Comparison of ENCODE assay signal across 8 mouse cellular contexts in genomic region chr7:51861250-51862096, GRCm38 (mm10). TPM values are rescaled to one million over a fixed set of nuclear protein-coding genes. Genes with fewer than 3 reads are reported as not detected.
DNase-seq lines count a peak whose midpoint lies in the region; ATAC-seq and TF ChIP-seq lines count a peak whose summit lies in the region.

Gas2 (plus strand) TSS chr7:51862015.

- TF ChIP-seq CTCF in lung, embryonic 14.5 days (IDR thresholded peaks at IDR 0.05; ENCODE audit: low read depth), result no peak

- ATAC-seq in lung, embryonic 14.5 days (ENCODE audit: insufficient read depth), result peak; percentile 91
- peak; percentile 36 for ATAC-seq in neutrophil, adult 5-6 weeks (ENCODE audit: extremely low read depth, insufficient number of reproducible peaks, low FRiP score, poor library complexity, severe bottlenecking)

- H3K9ac ChIP-seq in lung, embryonic 14.5 days, result peak within 1 kb of the TSS; percentile 84

- peaks cover 9% of the 10 kb centered on the region; the same call in 1 of the 2 replicates for H3K36me3 ChIP-seq in lung, embryonic 14.5 days (ENCODE audit: insufficient read depth)

- peak; percentile 7 for DNase-seq in MN1 (ENCODE audit: low spot score)
- peak; percentile 90 for DNase-seq in cerebellum, adult 8-10 months
- DNase-seq in forelimb bud, embryonic 11.5 days (ENCODE audit: low read depth, low spot score), result peak; percentile 86
- DNase-seq in heart, postnatal 4 days, result peak; percentile 91
- peak; percentile 74 to 89 for DNase-seq in layer of hippocampus, adult 8-10 months (ENCODE audit: low spot score in 2 of 2)
- peak; percentile 93 for DNase-seq in lung, embryonic 14.5 days
- peak; percentile 90 for DNase-seq in testis, postnatal 14 days (ENCODE audit: low spot score)

- no peaks in the 10 kb centered on the region for H3K27me3 ChIP-seq in lung, embryonic 14.5 days (ENCODE audit: insufficient read depth, low read length)

- peak within 1 kb of the TSS; percentile 71 for H3K4me3 ChIP-seq in lung, embryonic 14.5 days (ENCODE audit: low read depth, low read length)

- WGBS in lung, embryonic 14.5 days, result 12% methylated on average over 74 of the region's 105 CpGs

- H3K4me2 ChIP-seq in lung, embryonic 14.5 days, result peak within 1 kb of the TSS; percentile 65

- no peaks in the 10 kb centered on the region for H3K9me3 ChIP-seq in lung, embryonic 14.5 days (ENCODE audit: low read depth, low read length)

- peaks cover 3% of the 10 kb centered on the region; the same call in 1 of the 2 replicates for H3K4me1 ChIP-seq in lung, embryonic 14.5 days (ENCODE audit: insufficient read depth)

- peak within 1 kb of the TSS; percentile 98 for H3K27ac ChIP-seq in lung, embryonic 14.5 days (ENCODE audit: low read depth)

RNA-seq across cellular contexts. Expression of gene Gas2, which starts in this region (rescaled TPM):
- 10 to 100 TPM; 12.9 to 16.4 TPM for total RNA-seq in heart, postnatal 4 days (2021)
- 10 to 100 TPM; 21.7 to 32.5 (median 25.7) TPM for total RNA-seq in layer of hippocampus, adult 8-10 months (2022)
- 18.2 and 20.6 TPM in 2 replicates for polyA plus RNA-seq in lung, embryonic 14.5 days (2014; fragmentation: Nextera tagmentation; extraction: Ambion mirVana)
- total RNA-seq in neutrophil, adult 5-6 weeks (2017), result 0.98 and 2.8 TPM in 2 replicates

Comparison
In these comparisons a context has a peak if more than half of its experiments do, and no peak if none do; other contexts are left out.
1. Peak in every context shown above with its lines: DNase-seq, ATAC-seq, H3K4me3 ChIP-seq and H3K27ac ChIP-seq.
2. DNase-seq: peak in every context shown above with its lines; median percentile 93 in lung, embryonic 14.5 days; 91 in heart, postnatal 4 days; 90 in cerebellum, adult 8-10 months; 90 in testis, postnatal 14 days; 86 in forelimb bud, embryonic 11.5 days; 82 in layer of hippocampus, adult 8-10 months; 7 in MN1.